Mouse (Mus musculus) kidney, adult 18-20 months (tissue): ENCODE measurements around the gene Wfdc17.
A peak's percentile ranks its signal among the peaks of the same experiment; 100 is the strongest.

Source experiments
- DNase-seq: peaks from one replicate; pipeline ENCODE4 v3.0.0; 2021

Gene Wfdc17

DNA sequence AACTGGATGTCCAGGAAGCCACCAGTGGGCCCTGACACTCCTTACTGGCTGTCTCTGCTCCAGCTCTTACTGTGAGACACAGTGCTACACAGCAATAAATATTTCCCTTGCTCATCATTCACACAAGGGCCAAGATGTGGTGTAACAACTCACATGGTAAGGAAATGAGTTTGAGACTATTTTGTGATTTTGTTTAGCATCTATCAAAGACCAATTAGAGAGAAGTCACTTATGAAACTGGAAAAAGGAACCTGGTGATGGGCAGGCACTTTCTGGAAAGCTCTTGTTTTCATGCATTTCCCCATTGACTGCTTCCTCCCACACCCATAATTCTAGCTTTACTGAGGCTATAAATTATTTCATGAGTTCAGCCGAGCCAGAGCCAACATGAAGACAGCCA, at the start of gene Wfdc17:
Gene Wfdc17, plus strand, starts transcription at position 287 of the 400 bp plus-strand sequence.
- DNase-seq: no peak

DNA sequence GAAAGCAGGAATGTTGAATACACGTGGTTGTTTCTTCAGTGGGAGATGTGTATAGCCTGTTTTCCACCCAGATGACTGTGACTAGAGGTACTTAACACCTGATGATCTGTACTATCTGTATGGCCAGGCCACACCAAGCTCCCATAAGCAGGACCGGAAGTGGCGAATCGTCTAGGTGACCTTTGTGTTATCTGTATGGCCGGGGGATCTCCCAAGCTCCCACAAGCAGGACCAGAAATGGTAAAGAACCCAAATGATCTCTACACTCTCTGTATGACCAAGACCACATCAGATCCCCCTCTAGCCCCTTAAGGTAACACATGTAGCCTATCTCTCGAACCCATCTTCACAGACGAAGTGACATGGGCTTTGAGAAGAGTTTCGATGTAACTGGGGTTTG, 49.2 kb upstream of the Wfdc17 start:
- no peak for DNase-seq

DNA sequence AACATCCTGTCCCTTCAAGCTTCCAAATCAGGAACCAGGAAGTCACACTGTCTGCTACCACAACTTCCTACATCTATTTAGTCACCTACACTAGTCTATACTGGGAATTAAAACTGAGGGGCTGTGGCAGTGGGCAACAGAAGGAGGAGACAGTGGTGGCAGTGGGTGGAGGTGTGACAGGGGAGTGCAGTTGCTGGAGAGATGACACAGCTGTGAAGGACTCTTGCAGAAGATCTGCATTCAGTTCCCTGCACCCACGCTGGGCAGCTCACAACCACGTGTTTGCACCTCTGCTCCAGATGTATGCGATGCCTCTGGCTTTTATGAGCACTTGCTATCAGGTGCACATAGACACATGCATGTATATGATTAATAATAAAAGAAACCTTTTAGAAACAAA, 46.3 kb upstream of the Wfdc17 start:
- DNase-seq: no peak

DNA sequence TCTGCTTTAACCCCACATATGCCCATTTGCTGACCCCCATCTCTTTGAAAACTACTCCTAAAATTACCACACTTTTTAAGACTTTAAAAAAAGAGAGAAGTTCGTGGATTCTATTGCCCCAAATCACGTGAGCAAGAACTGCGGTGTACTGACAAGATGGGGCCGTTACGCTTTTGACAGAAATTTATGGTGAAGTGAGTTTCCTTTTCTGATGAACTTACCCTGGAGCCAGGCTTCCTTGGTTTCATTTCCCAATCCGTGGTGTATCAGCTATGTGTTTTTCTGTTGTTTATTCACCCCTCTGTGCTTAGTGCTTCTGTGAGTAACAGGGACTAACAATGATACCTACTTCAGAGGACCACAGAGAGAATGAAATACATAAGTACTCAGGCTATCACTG, 45.0 kb upstream of the Wfdc17 start:
- no peak for DNase-seq

GRCm38 (mm10) chr11:83662204-83662603, 41.6 kb upstream of the Wfdc17 start, which contains the start of gene Ccl4:
TSS of gene Ccl4 (plus strand) at chr11:83662584.
- no peak for DNase-seq

DNA sequence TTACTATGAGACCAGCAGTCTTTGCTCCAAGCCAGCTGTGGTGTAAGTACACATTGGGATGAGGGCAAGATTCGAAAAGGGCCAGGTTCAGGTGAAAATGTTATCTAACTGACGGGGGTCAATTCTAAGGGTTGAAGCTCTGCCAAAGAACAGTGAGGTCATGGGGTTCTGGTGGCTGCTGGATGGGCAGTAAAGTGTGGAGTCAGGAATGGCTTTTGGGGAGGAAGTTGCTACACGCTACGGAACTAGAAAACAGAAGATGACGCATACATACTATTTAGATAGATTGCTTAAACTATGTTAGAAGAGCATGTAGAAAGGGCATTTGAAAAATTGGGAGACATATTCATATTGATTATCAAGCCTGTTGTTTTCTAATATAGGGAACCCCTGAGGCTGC, 40.3 kb upstream of the Wfdc17 start:
- no peak for DNase-seq

DNA sequence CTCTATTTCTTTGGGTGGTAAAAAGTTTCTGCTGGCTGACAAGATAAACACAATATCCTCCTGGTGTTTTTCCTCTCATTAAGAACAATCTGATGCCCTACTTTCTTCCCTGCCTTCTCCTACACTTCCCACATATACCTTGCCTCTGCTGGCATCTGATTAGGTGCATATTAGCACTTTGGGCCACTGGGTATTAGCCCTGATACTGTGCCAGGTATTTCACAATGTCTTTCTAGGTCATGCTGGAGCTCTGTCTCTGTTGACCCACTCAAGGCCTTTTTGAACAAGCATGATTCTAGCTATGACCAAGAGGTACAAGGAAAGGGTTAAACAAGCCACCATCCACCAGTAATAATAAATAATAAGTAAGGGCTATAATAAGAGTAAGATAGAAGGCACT, 32.0 kb upstream of the Wfdc17 start:
- DNase-seq: no peak

DNA sequence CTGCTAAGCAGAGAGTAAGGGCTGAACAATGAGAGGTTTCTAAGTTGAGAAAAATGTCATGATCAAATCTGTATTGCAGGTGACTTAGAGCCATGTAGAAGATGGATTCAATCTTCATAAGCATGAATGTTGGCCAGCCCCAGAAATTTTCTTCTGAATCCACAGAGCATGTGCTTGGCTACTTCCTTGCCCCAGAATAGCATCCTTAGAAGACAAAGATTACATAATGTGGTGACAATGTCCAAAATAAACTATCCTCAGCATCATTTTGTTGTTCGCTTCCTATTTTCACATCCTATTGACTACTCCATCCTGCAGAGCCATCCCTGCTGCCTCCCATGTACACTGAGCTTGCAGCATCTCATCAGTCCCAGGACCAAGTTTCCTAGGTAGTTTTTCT, 28.1 kb upstream of the Wfdc17 start:
- no peak for DNase-seq

GRCm38 (mm10) chr11:83689918-83690317, 13.9 kb upstream of the Wfdc17 start:
- no peak for DNase-seq

DNA sequence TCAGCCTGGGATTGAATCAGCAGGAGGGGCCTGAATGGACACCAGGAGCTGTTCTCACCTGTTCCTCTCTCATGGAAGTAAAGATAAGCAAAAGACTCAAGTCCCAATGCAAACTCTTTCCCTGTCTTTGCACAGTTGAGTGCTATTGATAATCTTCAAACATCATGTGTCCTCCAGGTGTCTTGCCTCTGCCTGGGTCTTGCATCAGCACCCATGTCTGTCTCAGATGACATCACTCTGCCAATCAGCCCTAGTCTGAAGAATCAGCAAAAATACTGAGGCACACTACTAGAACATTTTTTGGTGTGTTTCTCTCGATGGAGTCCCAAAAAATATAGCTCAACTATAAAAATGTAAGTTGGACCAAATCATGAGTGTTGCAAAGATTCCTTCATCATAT, 11.8 kb upstream of the Wfdc17 start:
- no peak for DNase-seq

- DNase-seq: no peak
Observed at GRCm38 (mm10) chr11:83708715-83709114, 4.9 kb downstream of the Wfdc17 start, which contains the start of gene Wfdc18. TSS of gene Wfdc18 (plus strand) at chr11:83709015.

- DNase-seq: no peak
Observed at GRCm38 (mm10) chr11:83709683-83710082, 5.9 kb downstream of the Wfdc17 start.

DNA sequence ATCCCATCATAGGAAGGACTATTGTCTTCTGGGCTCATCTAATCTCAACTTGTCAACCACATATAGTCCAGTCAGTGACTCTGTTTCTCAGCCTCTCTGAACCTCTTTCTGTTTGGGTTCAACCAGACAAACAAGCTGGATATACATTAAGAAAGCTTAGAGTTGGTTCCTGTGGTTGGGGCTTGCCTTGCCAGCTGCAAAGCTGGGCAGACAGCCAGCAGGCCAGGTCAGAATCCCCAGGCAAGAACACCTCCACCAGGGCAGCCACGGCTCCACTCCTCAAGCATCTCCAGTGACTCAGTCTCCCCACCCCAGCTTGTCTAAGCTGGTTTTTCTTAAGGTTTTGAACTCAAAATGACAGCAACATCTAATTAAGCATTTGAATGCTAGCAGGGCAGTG, 8.9 kb downstream of the Wfdc17 start:
- DNase-seq: no peak

GRCm38 (mm10) chr11:83713925-83714324, 10.1 kb downstream of the Wfdc17 start:
- no peak for DNase-seq

DNA sequence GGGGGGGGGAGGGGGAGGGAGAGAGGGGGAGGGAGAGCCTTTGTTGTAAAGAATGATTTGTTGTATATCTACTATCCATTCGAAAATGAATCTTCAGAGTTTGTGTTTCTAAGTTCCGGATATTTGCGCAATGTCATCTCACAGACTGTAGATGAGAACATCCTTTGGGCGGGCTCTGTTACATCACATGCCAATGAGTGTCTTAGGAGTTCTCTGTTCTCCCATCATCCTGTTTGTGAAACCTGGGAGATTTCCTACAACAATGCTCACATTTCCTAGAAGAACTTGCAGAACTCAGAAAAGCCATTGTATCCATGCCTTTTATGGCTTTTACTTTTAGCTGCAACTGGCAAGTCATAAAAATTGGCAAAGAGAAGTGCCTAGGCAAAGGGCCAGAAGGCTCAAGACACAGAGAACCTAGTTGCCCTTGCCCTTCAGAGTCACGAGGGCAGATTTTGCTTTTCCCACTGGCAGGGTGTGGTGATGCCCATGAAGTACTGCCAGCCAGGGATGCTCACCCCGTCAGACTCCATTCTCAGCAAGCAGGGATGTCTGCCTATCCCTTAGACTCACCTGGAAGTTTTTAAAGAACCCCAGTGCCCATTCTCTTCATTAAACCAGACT, 13.4 kb downstream of the Wfdc17 start:
- no peak for DNase-seq

GRCm38 (mm10) chr11:83720766-83721165, 17.0 kb downstream of the Wfdc17 start:
- no peak for DNase-seq

GRCm38 (mm10) chr11:83728757-83729432, 25.1 kb downstream of the Wfdc17 start:
- DNase-seq: no peak

GRCm38 (mm10) chr11:83731116-83731515, 27.3 kb downstream of the Wfdc17 start:
- DNase-seq: no peak

GRCm38 (mm10) chr11:83733071-83733640, 29.4 kb downstream of the Wfdc17 start:
- no peak for DNase-seq

DNA sequence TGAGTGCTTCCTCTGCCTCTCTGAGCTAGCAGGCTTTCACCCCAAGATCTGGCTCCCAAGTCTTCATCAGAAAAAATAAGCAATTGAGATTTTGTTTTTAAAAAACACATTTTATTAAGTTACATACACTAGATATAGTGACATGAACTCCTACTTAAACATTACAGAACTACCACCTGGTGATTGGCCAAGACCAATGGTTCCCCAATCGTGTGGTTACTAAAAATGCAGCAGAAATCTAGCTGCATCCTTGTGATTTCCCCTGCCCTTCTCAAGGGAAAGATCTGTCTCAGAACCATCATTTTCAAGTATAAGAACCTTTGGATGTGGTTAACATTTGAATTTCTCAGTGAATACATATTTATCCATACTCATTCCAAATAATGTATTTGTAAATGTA, 30.4 kb downstream of the Wfdc17 start:
- no peak for DNase-seq

GRCm38 (mm10) chr11:83735881-83736280, 32.1 kb downstream of the Wfdc17 start:
- DNase-seq: no peak

GRCm38 (mm10) chr11:83737109-83737558, 33.3 kb downstream of the Wfdc17 start:
- DNase-seq: no peak

GRCm38 (mm10) chr11:83739241-83739640, 35.5 kb downstream of the Wfdc17 start:
- DNase-seq: peak; percentile 78

DNA sequence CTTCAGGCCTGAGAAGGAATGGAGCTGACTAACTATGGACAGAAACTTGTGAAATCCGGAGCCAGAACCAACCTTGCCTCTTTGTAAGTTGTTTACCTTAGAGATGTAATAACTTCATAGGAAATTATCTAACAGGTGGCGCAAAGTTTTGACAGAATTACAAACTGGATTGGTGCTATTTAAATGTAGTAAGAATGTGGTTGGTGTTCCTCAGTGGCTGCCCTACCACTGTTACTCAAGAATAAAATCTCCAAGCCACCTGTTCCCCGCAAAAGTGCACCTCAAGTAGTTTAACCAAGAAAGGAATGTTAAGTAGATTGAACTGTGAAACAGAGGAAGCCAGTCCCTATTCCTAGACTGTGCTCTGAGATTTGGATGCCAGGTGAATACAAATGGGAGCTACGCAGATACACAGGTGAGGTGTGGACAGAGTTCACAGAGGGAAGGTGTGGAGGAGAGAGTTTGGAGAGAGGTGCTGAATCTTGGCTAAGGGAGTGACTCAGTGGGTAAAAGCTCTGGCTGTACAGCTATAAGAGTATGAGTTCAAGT, 36.7 kb downstream of the Wfdc17 start:
- no peak for DNase-seq
